Mouse (Mus musculus) liver, postnatal 0 days (tissue): ENCODE results near the gene Zfp809.

Experiments used
- CTCF ChIP-seq: sonication (generic); IDR thresholded peaks from 2 replicates; pipeline ENCODE4 v1.5.1; 2016; ENCODE audit warnings: antibody characterized with exemption, low read depth
- EP300 ChIP-seq: IDR thresholded peaks from 2 replicates; pipeline ENCODE4 v1.6.1; 2016; ENCODE audit warnings: antibody characterized with exemption, low read depth, mild to moderate bottlenecking

- TF ChIP-seq CTCF (no peak), EP300 (no peak)
Measured at GRCm38 (mm10) chr9:22214549-22214948, 11.0 kb upstream of the Zfp809 start.
